Mouse (Mus musculus) embryo, embryonic 11.5 days (tissue): ENCODE results near the gene Enho.
A peak's percentile ranks its signal among the peaks of the same experiment; 100 is the strongest.
"Not testable (repeated sequence)": the region's sequence is repeated elsewhere in the genome, so short reads cannot be mapped to it uniquely, and the experiment has no call there.

Experiments used
- DNase-seq: peaks from one replicate; pipeline ENCODE4 v3.0.0-alpha.2; 2012; ENCODE audit warnings: low read depth, low spot score

The Enho gene

GRCm38 (mm10) chr4:41639913-41640507, at the start of gene Enho:
Enho (minus strand) TSS chr4:41640324.
- DNase-seq: peak; percentile 87

- DNase-seq: not testable (repeated sequence)
Observed at GRCm38 (mm10) chr4:41688562-41688961, 48.4 kb upstream of the Enho start.

GRCm38 (mm10) chr4:41685882-41686492, 45.9 kb upstream of the Enho start:
- DNase-seq: not testable (repeated sequence)

GRCm38 (mm10) chr4:41684931-41685453, 44.9 kb upstream of the Enho start:
- not testable (repeated sequence) for DNase-seq

- DNase-seq: not testable (repeated sequence)
Observed at GRCm38 (mm10) chr4:41684131-41684930, 44.2 kb upstream of the Enho start.

- DNase-seq: not testable (repeated sequence)
Observed at GRCm38 (mm10) chr4:41683303-41683702, 43.2 kb upstream of the Enho start.

GRCm38 (mm10) chr4:41682789-41683188, 42.7 kb upstream of the Enho start:
- no peak for DNase-seq

GRCm38 (mm10) chr4:41681947-41682346, 41.8 kb upstream of the Enho start:
- DNase-seq: no peak

- no peak for DNase-seq
Observed at GRCm38 (mm10) chr4:41681176-41681575, 41.1 kb upstream of the Enho start.

- DNase-seq: no peak
Observed at GRCm38 (mm10) chr4:41679291-41679690, 39.2 kb upstream of the Enho start.

- DNase-seq: no peak
Observed at GRCm38 (mm10) chr4:41678863-41679262, 38.7 kb upstream of the Enho start.

- no peak for DNase-seq
Observed at GRCm38 (mm10) chr4:41677006-41677629, 37.0 kb upstream of the Enho start.

- no peak for DNase-seq
Observed at GRCm38 (mm10) chr4:41676248-41677005, 36.3 kb upstream of the Enho start.

GRCm38 (mm10) chr4:41673186-41673585, 33.1 kb upstream of the Enho start:
- no peak for DNase-seq

GRCm38 (mm10) chr4:41672522-41672963, 32.4 kb upstream of the Enho start:
- DNase-seq: no peak

GRCm38 (mm10) chr4:41671963-41672480, 31.9 kb upstream of the Enho start:
- no peak for DNase-seq

GRCm38 (mm10) chr4:41671500-41671899, 31.4 kb upstream of the Enho start:
- no peak for DNase-seq

- no peak for DNase-seq
Observed at GRCm38 (mm10) chr4:41670836-41671235, 30.7 kb upstream of the Enho start.

GRCm38 (mm10) chr4:41666646-41667045, 26.5 kb upstream of the Enho start:
- DNase-seq: no peak

GRCm38 (mm10) chr4:41665009-41665675, 25.0 kb upstream of the Enho start:
- DNase-seq: no peak
